Mouse (Mus musculus) liver, embryonic 14.5 days (tissue): ENCODE results near the gene Cdx2.

ENCODE experiments used
- CTCF ChIP-seq: IDR thresholded peaks from 2 replicates; pipeline ENCODE4 v1.5.1; 2016; ENCODE audit warnings: antibody characterized with exemption, low read depth, control low read depth
- EP300 ChIP-seq: IDR thresholded peaks from 2 replicates; pipeline ENCODE4 v1.6.1; 2016; ENCODE audit warnings: antibody characterized with exemption, low read depth

DNA sequence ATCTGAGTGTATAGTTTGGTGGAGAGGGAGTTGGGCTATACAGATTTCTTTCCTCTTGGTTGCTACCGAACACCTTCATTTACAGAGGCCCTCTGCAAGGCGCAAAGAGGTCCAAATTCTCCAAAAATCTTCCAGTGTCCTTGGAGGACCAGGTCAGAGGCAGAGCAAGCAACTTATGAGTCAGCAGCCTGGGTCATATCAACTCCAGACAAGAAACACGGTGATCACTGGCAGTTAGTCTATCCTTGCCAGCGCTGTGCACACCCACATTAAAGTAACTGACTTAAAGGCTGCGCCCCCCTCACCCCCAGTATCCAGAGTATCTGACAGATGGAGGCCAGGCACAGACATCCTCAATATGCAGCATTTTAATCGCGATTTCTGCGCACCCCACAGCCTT is 38.3 kb downstream of the Cdx2 start:
- TF ChIP-seq CTCF (no peak), EP300 (no peak)
